Mouse (Mus musculus): Measurements from ENCODE around the gene Klk1b21.
"Not testable (repeated sequence)": the region's sequence is repeated elsewhere in the genome, so short reads cannot be mapped to it uniquely, and the experiment has no call there.

The Klk1b21 gene

DNA sequence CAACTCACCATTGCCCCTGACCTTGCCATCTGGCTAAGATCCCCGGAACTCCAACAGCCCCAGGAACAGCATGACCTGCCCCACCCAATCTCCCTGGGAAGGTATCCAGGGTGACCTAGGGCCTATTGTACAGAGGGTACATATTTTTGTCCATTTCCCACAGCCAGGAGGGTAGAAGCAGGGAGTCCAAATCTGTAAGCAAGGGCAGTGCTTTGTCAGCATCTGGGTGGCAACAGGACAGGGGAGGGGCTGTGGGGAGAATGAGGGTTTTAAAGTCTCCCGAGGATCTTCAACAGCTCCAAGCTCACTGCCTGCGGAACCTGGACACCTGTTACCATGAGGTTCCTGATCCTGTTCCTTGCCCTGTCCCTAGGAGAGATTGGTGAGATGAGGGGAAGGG lies at the start of gene Klk1b21:
TSS of gene Klk1b21 (plus strand) at position 301 of the 400 bp plus-strand sequence.
- not testable (repeated sequence) for DNase-seq (ENCODE audit: low spot score)

DNA sequence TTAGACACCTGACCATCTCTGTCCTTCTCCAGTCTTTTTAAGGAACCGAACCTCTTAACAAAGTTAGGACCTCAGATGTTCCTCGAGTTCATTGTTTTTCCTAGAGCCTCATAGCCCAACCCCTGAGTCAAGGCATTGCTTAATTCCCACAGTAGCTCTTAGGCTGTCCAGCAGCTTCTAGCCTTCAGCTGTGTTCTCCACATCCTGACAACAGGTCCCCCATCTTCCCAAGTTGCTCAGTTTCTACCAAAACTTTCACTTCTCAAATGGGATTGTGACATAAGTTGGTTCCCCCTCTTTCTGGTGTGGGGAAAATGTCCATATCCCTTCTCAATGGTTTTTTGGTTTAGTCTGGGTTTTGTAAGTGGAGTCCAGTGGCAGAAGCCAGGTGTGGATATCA lies 30.0 kb upstream of the Klk1b21 start:
- no peak for DNase-seq (ENCODE audit: low spot score)

DNA sequence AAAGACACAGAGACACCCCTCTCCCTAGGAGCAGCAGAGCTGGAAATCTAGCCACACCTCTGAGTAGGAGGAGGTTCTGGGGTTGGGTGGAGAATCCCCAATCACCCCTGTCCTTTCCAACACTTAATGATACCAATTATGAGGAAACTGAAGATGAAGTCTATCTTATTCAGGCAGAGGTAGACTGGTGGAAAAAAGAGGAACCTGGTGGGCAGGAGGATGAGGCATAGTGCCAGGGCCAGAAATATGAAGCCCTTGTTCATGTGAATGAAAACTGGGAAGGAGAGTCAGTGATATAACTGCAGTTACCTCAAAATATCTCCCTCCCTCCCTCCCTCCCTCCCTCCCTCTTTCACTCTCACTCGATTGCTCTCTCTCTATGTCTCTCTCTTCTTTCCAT lies 24.4 kb upstream of the Klk1b21 start:
- no peak for DNase-seq (ENCODE audit: low spot score)

DNA sequence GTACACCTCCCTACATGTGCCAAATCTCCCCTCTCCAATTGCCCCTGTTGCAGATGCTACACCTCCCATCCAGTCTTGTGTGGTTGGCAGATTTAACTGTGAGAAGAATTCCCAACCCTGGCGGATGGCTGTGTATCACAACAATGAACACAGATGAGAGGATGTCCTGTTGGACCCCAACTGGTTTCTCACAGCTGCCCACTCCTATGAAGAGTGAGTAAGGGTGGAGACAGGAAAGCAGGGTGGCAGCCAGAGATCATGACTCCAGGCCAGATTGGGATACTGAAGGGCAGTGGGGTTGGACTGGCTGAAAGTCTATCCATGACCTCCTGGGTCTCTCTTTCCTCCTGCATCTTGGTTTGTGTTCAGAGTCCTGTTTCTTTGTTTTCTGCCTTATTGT lies 6.0 kb upstream of the Klk1b21 start:
- DNase-seq (ENCODE audit: low spot score), result no peak

DNA sequence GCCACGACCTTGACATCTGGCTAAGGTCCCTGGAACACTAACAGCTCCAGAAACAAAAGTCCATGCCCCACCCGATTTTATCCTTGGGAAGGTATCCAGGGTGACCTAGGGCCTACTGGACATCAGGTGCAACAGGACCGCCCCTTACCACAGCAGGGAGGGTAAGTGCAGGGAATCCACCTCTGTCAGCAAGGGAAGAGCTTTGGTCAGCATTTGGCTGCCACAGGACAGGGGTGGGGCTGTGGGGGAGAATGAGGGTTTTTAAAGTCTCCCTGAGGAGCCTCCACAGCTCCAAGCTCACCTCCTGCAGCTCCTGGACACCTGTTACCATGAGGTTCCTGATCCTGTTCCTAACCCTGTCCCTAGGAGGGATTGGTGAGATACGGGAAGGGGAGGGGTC lies 10.2 kb downstream of the Klk1b21 start, which contains the start of gene Klk1b22:
TSS of gene Klk1b22 (plus strand) at position 301 of the 400 bp plus-strand sequence.
- DNase-seq (ENCODE audit: low spot score), result no peak

DNA sequence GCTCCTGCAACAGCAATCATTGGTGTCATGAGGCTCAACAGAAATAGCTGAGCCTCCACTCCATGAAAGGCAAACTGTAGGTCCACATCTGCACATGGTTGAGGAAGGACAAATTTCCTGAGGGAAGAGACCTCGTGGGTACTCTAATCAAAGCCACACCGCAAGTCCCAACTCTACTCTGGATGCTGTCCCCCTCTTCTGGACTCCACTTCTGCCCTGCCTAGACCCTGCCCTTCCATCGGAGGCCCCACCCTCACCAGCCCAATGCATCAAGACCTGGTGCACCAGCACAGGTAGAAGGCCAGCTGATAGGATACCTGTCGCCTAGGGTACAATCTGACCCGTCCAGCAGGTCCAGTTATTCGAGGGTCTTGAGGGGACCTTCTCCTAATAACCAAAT lies 21.3 kb downstream of the Klk1b21 start:
- no peak for DNase-seq (ENCODE audit: low spot score)

DNA sequence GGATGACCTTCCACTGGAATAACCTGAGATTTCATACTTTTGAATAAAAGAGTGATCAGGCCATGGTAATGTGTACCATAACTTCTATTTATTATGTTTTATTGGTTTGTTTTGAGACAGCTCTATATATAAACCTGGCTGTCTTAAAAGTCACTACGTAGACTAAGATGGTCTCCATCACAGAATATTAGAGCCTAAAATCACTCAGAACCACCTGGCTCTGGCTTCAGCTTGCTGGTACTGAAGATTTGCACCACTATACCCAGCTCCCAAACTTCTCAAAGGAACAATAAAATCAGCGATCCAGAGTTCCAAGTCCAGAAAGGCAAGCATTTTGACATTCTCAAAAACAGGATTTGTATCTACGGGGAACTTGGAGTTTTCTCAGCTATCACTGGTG lies 34.3 kb downstream of the Klk1b21 start, which contains the start of gene Klk1b16:
TSS of gene Klk1b16 (plus strand) at position 301 of the 400 bp plus-strand sequence.
- no peak for DNase-seq (ENCODE audit: low spot score)
